Mouse (Mus musculus): ENCODE measurements around the gene Mrpl24.

DNA sequence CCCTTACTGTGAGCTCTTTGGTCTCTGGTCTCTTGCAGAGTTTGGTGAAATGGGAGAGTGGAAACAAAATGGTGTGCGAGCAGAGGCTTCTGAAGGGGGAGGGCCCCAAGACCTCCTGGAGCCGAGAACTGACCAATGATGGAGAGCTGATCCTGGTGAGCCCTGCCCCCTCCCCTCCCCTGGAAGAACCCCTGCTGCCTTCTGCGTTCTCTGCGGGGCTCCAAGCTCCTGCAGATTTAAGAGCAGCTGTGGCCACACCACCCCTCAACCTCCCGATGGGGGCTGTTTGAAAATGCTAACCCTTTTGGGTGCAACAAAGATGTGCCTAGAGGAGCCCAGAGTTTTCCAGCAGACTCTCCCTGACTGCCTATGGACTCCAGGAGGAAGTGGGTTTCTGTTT lies 33.1 kb downstream of the Mrpl24 start:
- TF ChIP-seq CTCF (IDR thresholded peaks at IDR 0.05; ENCODE audit: borderline replicate concordance, control insufficient read depth, extremely low read depth, insufficient read depth, low read length, poor library complexity), result no peak
- TF ChIP-seq POLR2A (IDR thresholded peaks at IDR 0.05; ENCODE audit: control insufficient read depth, extremely low read depth, insufficient read depth, low read length, poor library complexity), result no peak
